Mouse (Mus musculus): Measurements from ENCODE around the gene Ythdf1. TPM values are rescaled to one million over a fixed set of nuclear protein-coding genes. Genes with fewer than 3 reads are reported as not detected.
A peak's percentile ranks its signal among the peaks of the same experiment; 100 is the strongest.

Gene Ythdf1
- polyA plus RNA-seq, 1 experiment from 2014 or later = 62.6 TPM

- H3K4me2 ChIP-seq = peak overlapping the region; percentile 68
- no peak for ATAC-seq (ENCODE audit: low FRiP score)
- peaks cover 32% of the 10 kb centered on the region; the same call in 1 of the 2 replicates for H3K27me3 ChIP-seq
Observed at GRCm38 (mm10) chr2:180890422-180891074, 30.2 kb downstream of the Ythdf1 start.

GRCm38 (mm10) chr2:180889921-180890280 lies 30.8 kb downstream of the Ythdf1 start:
- Histone ChIP-seq H3K9me3 (no peaks in the 10 kb centered on the region), H3K9ac (peak overlapping the region; percentile 97), H3K27ac (peak overlapping the region; percentile 99), H3K27me3 (peaks cover 32% of the 10 kb centered on the region; the same call in 1 of the 2 replicates), H3K4me2 (peak overlapping the region; percentile 68), H3K36me3 (replicated peaks) (peaks cover 5% of the 10 kb centered on the region), H3K4me1 (peaks cover 76% of the 10 kb centered on the region), H3K4me3 (replicated peaks) (peak overlapping the region; percentile 43; the same call in 1 of the 2 replicates)
- WGBS = 4% methylated on average over 4 of the region's 4 CpGs
- 0 out of 2 replicates have a peak, but pooled peaks have one; percentile 0 for ATAC-seq (ENCODE audit: low FRiP score)

More at GRCm38 (mm10) chr2:180890422-180891074, 30.2 kb downstream of the Ythdf1 start:
- Histone ChIP-seq H3K27ac (peak overlapping the region; percentile 99), H3K9me3 (no peaks in the 10 kb centered on the region), H3K36me3 (replicated peaks) (no peaks in the 10 kb centered on the region; the same call in 1 of the 2 replicates), H3K4me3 (replicated peaks) (peak overlapping the region; percentile 90), H3K9ac (peak overlapping the region; percentile 97), H3K4me1 (peaks cover 77% of the 10 kb centered on the region)
- 3% methylated on average over 29 of the region's 29 CpGs for WGBS

DNA sequence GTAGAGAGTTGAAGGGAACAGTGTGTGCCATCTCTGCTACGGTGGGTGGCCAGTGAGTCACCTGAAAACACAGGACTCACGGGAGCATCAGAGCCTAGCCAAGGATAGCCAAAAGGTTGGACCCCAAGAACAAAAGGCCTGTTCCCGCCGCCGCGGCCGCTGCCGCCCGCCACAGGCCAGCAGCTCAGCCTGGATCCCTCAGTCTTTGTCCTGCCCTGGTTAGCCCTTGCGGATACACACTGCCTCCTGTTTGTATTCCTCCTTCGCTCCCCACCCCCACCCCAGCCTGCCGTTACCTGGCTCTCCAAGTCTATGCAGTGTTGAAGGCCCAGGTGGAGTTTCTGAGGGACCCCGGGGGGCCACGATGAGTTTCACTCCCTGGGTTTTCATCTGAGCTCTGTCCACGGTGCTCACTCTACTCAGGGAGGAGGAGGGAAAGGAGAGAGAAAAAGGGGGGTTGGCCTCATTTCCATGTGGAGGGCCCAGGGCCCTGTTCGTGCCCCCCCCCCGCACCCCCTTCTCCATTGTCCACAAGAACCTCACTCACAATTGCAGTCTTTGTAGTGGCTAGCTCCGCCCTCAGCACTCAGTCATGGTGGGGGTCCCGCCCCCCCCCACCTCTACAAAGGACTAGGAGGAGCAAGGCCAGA lies 31.4 kb downstream of the Ythdf1 start:
- 0 out of 2 replicates have a peak, but pooled peaks have one; percentile 5 for ATAC-seq (ENCODE audit: low FRiP score)
- Histone ChIP-seq H3K27ac (peak overlapping the region; percentile 99), H3K4me3 (replicated peaks) (peak overlapping the region; percentile 43), H3K27me3 (peaks cover 32% of the 10 kb centered on the region; the same call in 1 of the 2 replicates), H3K9me3 (no peaks in the 10 kb centered on the region), H3K4me2 (peak overlapping the region; percentile 68), H3K4me1 (peaks cover 77% of the 10 kb centered on the region), H3K36me3 (replicated peaks) (peaks cover 8% of the 10 kb centered on the region), H3K9ac (peak overlapping the region; percentile 70)
- WGBS = 1% methylated on average over 19 of the region's 19 CpGs

GRCm38 (mm10) chr2:180885270-180885669 lies 35.5 kb downstream of the Ythdf1 start:
- Histone ChIP-seq H3K4me3 (replicated peaks) (no peak overlapping the region), H3K4me2 (no peak overlapping the region), H3K36me3 (replicated peaks) (peaks cover 20% of the 10 kb centered on the region), H3K9ac (no peak overlapping the region), H3K4me1 (peaks cover 62% of the 10 kb centered on the region), H3K27ac (0 out of 2 replicates have a peak overlapping the region, but pooled peaks have one; percentile 2), H3K27me3 (0 out of 2 replicates have a peak, but pooled peaks cover 5% of the 10 kb centered on the region), H3K9me3 (no peaks in the 10 kb centered on the region)
- no peak for ATAC-seq (ENCODE audit: low FRiP score)
- 84% methylated on average over 5 of the region's 5 CpGs for WGBS

GRCm38 (mm10) chr2:180881281-180881680 lies 39.5 kb downstream of the Ythdf1 start:
- Histone ChIP-seq H3K27me3 (no peaks in the 10 kb centered on the region), H3K4me2 (no peak overlapping the region), H3K9me3 (no peaks in the 10 kb centered on the region), H3K36me3 (replicated peaks) (peaks cover 26% of the 10 kb centered on the region), H3K4me3 (replicated peaks) (no peak overlapping the region), H3K9ac (no peak overlapping the region), H3K4me1 (peaks cover 48% of the 10 kb centered on the region), H3K27ac (no peak overlapping the region)
- 78% methylated on average over 9 of the region's 9 CpGs for WGBS
- no peak for ATAC-seq (ENCODE audit: low FRiP score)

GRCm38 (mm10) chr2:180879365-180880067 lies 41.2 kb downstream of the Ythdf1 start:
- Histone ChIP-seq H3K9ac (no peak overlapping the region), H3K9me3 (no peaks in the 10 kb centered on the region), H3K36me3 (replicated peaks) (peaks cover 18% of the 10 kb centered on the region), H3K27me3 (no peaks in the 10 kb centered on the region), H3K27ac (peak overlapping the region; percentile 83), H3K4me2 (peak overlapping the region; percentile 24), H3K4me3 (replicated peaks) (no peak overlapping the region), H3K4me1 (peaks cover 32% of the 10 kb centered on the region)
- ATAC-seq (ENCODE audit: low FRiP score) = peak; percentile 95
- WGBS = 31% methylated on average over 7 of the region's 7 CpGs

GRCm38 (mm10) chr2:180870006-180870405 lies 50.7 kb downstream of the Ythdf1 start:
- ATAC-seq (ENCODE audit: low FRiP score) = 0 out of 2 replicates have a peak, but pooled peaks have one; percentile 36
- H3K36me3 ChIP-seq (replicated peaks) = peaks cover 13% of the 10 kb centered on the region; the same call in 1 of the 2 replicates
- H3K4me1 ChIP-seq = no peaks in the 10 kb centered on the region
- H3K27me3 ChIP-seq = no peaks in the 10 kb centered on the region
- H3K27ac ChIP-seq = no peak overlapping the region
- WGBS = 60% methylated on average over 3 of the region's 3 CpGs
- no peaks in the 10 kb centered on the region for H3K9me3 ChIP-seq
- no peak overlapping the region for H3K9ac ChIP-seq
- no peak overlapping the region for H3K4me3 ChIP-seq (replicated peaks)
- no peak overlapping the region for H3K4me2 ChIP-seq

- Histone ChIP-seq H3K4me2 (no peak overlapping the region), H3K9me3 (no peaks in the 10 kb centered on the region), H3K9ac (peak overlapping the region; percentile 1; the same call in 1 of the 2 replicates), H3K27me3 (peaks cover 20% of the 10 kb centered on the region), H3K4me3 (replicated peaks) (no peak overlapping the region), H3K4me1 (peaks cover 28% of the 10 kb centered on the region), H3K27ac (peak overlapping the region; percentile 68; the same call in 1 of the 2 replicates), H3K36me3 (replicated peaks) (no peaks in the 10 kb centered on the region)
- ATAC-seq (ENCODE audit: low FRiP score) = 0 out of 2 replicates have a peak, but pooled peaks have one; percentile 17
- WGBS = 63% methylated on average over 12 of the region's 12 CpGs
Observed at GRCm38 (mm10) chr2:180861561-180861960, 59.2 kb downstream of the Ythdf1 start.

- 42% methylated on average over 8 of the region's 8 CpGs for WGBS
Observed at GRCm38 (mm10) chr2:180857121-180857520, 63.6 kb downstream of the Ythdf1 start.

DNA sequence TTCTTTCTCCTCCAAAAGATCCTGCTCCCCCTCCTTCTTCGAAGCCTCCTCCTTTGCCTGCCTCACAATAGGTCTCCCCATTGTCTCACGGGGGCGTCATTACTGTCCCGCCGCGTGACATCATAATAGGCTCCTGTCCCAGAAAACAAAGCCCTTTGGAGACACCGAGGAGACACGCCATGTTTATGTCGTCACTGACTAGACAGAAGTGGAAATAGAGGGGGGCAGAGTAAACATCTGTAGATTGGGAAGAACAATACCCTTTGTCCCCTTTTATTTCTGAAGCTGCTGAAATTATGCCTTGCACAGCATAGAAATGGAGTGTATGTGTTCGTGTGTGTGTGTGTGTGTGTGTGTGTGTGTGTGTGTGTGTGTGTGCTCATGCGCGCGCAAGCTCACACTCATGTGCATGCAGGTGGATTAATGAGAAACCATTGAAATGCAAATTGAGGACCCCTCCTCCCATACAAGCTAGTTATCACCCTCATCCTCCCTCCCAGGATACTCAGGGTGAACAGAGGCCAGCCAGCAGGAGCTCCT lies 65.7 kb downstream of the Ythdf1 start:
- Histone ChIP-seq H3K9me3 (no peaks in the 10 kb centered on the region), H3K4me1 (peaks cover 35% of the 10 kb centered on the region), H3K27ac (peak overlapping the region; percentile 85), H3K4me2 (peak overlapping the region; percentile 50), H3K4me3 (replicated peaks) (peak overlapping the region; percentile 25), H3K36me3 (replicated peaks) (no peaks in the 10 kb centered on the region), H3K27me3 (peaks cover 38% of the 10 kb centered on the region), H3K9ac (peak overlapping the region; percentile 47; the same call in 1 of the 2 replicates)
- peak; percentile 77 for ATAC-seq (ENCODE audit: low FRiP score)
- 0% methylated on average over 13 of the region's 13 CpGs for WGBS

More at GRCm38 (mm10) chr2:180857121-180857520, 63.6 kb downstream of the Ythdf1 start:
- no peak for ATAC-seq (ENCODE audit: low FRiP score)
- Histone ChIP-seq H3K27me3 (peaks cover 38% of the 10 kb centered on the region), H3K4me2 (no peak overlapping the region; the same call in 1 of the 2 replicates), H3K9me3 (no peaks in the 10 kb centered on the region), H3K4me1 (peaks cover 48% of the 10 kb centered on the region), H3K36me3 (replicated peaks) (no peaks in the 10 kb centered on the region), H3K27ac (0 out of 2 replicates have a peak overlapping the region, but pooled peaks have one; percentile 8), H3K9ac (no peak overlapping the region), H3K4me3 (replicated peaks) (no peak overlapping the region)
